Mouse (Mus musculus) spleen, adult 2 months (tissue): ENCODE results near the gene Rnf157. TPM values are rescaled to one million over a fixed set of nuclear protein-coding genes. Genes with fewer than 3 reads are reported as not detected.
"Not testable (repeated sequence)": the region's sequence is repeated elsewhere in the genome, so short reads cannot be mapped to it uniquely, and the experiment has no call there.

Experiments used
- DNase-seq, 2 experiments: peaks; one replicate each; pipeline versions ENCODE4 v3.0.0 to v3.0.0-alpha.2; 2012 to 2021; ENCODE audit warnings: low spot score in 2 of 2, low read depth in 1 of 2
- H3K27ac ChIP-seq: fragments of 200-500 bp; 2 replicates; pipeline ENCODE4 v1.5.1; 2012; ENCODE audit warnings: low read length, inconsistent platforms; ENCODE audit not compliant: insufficient read depth
- H3K27me3 ChIP-seq: fragments of 200-500 bp; 2 replicates; pipeline ENCODE4 v1.6.1; 2012; ENCODE audit warnings: mild to moderate bottlenecking, moderate library complexity, low read length, inconsistent platforms; ENCODE audit not compliant: control insufficient read depth, insufficient read depth
- H3K36me3 ChIP-seq: fragments of 200-500 bp; 2 replicates; pipeline ENCODE4 v1.6.1; 2012; ENCODE audit warnings: mild to moderate bottlenecking, low read length, inconsistent platforms; ENCODE audit not compliant: control insufficient read depth, insufficient read depth
- H3K4me1 ChIP-seq: fragments of 200-500 bp; 2 replicates; pipeline ENCODE4 v1.6.1; 2011; ENCODE audit warnings: inconsistent platforms; ENCODE audit not compliant: control insufficient read depth, insufficient read depth, insufficient read length
- H3K4me3 ChIP-seq: fragments of 200-500 bp; 2 replicates; pipeline ENCODE4 v1.5.1; 2011; ENCODE audit warnings: mild to moderate bottlenecking, inconsistent platforms; ENCODE audit not compliant: insufficient read depth, insufficient read length; ENCODE audit errors: extremely low read depth
- CTCF ChIP-seq: fragments of 200-500 bp; IDR thresholded peaks from 2 replicates; pipeline ENCODE4 v1.5.1; 2011; ENCODE audit warnings: mild to moderate bottlenecking, inconsistent platforms; ENCODE audit not compliant: insufficient read depth, insufficient read length, insufficient replicate concordance; ENCODE audit errors: extremely low read depth
- POLR2A ChIP-seq: fragments of 200-500 bp; IDR thresholded peaks from 2 replicates; pipeline ENCODE4 v1.6.1; 2011; ENCODE audit warnings: low read depth, low read length, inconsistent platforms
- WGBS: fragments of 180-500 bp; shearing (Covaris S2); methylation state at CpG from one replicate; pipeline ENCODE4 v1.1.7; 2018; 5-methylcytosine and 5-hydroxymethylcytosine counted together
- polyA plus RNA-seq: library from polyadenylated mRNA; depleted of rRNA; stranded (reverse); fragments of >200 nt; gene quantifications from 2 replicates; pipeline ENCODE4 v1.2.3, GENCODE M21; 2012

Rnf157 gene
- polyA plus RNA-seq, 1 experiment: 10.7 TPM

DNA sequence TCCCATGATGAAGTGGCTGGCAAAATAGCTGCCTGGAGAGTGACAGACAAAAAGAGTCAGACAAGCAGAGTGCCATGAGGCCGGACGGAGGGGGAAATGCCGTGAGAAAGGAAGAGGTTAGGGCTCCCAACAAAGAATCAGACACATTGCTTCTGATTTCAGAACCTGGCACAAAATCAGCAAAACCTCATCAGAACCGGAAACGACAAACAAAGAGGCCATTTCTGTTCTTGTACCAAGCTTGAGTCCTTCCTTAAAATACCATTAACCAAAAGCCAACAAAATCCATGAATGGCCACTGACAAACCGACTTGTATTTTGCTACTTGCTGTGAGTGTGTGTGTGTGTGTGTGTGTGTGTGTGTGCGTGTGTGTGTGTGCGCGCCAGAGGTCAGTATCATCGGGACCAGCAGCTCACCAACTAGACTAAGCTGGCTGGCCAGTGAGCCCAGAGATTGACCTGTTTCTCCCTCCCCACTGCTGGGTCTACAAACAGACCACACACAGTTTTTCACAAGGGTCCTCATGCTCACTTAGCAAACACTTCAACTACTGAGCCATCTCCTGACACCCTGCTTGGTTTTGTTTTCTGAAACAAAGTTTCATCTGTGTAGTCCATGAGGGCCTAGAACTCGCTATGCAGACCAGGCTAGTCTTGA is 16.4 kb downstream of the Rnf157 start:
- H3K27ac ChIP-seq: no peak overlapping the region
- WGBS: 90% methylated on average over 11 of the region's 11 CpGs

DNA sequence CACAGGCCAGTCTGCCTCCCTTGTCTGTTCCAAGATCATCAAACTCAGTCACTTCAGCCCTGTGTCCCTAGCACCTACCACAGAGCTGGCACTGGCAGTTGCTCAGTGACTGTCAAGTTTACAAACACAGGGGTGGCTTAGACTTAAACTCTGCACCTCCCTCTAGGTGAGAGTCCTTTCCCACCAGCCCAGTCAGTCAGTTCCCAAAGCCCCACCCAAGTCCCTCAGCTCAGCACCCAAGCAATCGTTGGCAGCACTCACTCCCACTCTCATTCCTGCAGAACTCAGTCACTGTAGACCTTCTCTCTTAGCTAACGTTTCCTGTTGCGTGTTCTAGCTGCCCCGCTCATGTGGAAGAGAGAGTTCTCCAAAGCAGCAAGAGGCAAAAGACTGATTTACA is 18.1 kb downstream of the Rnf157 start:
- Histone ChIP-seq H3K27me3 (no peaks in the 10 kb centered on the region), H3K36me3 (peaks cover 14% of the 10 kb centered on the region), H3K4me1 (peaks cover 2% of the 10 kb centered on the region; the same call in 1 of the 2 replicates), H3K27ac (peak overlapping the region; percentile 81), H3K4me3 (peak overlapping the region; percentile 42)
- WGBS: 62% methylated on average over 4 of the region's 4 CpGs
- DNase-seq: no peak
- no peak for TF ChIP-seq POLR2A
- no peak for TF ChIP-seq CTCF

More for the DNA sequence above, 16.4 kb downstream of the Rnf157 start:
- Histone ChIP-seq H3K4me3 (no peak overlapping the region), H3K4me1 (peaks cover 7% of the 10 kb centered on the region; the same call in 1 of the 2 replicates), H3K36me3 (peaks cover 14% of the 10 kb centered on the region), H3K27me3 (no peaks in the 10 kb centered on the region)
- no peak for DNase-seq
- TF ChIP-seq POLR2A (no peak), CTCF (no peak)

DNA sequence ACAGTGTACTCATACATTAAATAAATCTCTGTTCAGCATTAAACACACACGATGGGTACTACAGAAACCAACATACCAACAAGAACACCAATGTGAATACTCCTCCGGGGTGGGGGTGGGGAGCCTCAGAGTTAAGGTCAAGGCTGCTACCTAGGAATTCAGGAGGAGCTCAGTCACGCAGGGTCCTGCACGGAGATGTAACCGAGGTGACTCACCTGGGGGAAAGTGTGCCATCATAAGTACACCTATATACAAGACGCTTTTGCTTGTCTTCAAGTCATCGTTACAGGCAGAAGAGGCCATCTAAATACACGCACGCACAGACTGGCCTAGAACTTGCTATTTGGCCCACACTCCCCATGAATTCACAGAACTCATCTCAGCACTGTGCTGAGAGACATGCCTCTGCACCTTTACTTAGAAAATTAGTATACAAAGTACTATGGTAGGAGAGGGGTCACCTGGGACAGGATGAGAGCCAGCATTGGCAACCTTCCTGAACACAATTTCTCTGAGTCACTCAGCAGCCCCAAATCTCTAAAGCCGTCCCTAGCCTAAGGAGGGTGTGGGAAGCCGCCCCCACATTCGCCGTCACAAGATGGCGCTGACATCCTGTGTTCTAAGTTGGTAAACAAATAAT is 23.9 kb downstream of the Rnf157 start:
- peak in 1 of 2 experiments; percentile 70 for DNase-seq
- Histone ChIP-seq H3K27me3 (no peaks in the 10 kb centered on the region), H3K27ac (peak overlapping the region; percentile 90), H3K36me3 (no peaks in the 10 kb centered on the region), H3K4me1 (peaks cover 2% of the 10 kb centered on the region; the same call in 1 of the 2 replicates), H3K4me3 (no peak overlapping the region; the same call in 1 of the 2 replicates)
- WGBS: 58% methylated on average over 14 of the region's 14 CpGs
- no peak for TF ChIP-seq POLR2A
- TF ChIP-seq CTCF: no peak

DNA sequence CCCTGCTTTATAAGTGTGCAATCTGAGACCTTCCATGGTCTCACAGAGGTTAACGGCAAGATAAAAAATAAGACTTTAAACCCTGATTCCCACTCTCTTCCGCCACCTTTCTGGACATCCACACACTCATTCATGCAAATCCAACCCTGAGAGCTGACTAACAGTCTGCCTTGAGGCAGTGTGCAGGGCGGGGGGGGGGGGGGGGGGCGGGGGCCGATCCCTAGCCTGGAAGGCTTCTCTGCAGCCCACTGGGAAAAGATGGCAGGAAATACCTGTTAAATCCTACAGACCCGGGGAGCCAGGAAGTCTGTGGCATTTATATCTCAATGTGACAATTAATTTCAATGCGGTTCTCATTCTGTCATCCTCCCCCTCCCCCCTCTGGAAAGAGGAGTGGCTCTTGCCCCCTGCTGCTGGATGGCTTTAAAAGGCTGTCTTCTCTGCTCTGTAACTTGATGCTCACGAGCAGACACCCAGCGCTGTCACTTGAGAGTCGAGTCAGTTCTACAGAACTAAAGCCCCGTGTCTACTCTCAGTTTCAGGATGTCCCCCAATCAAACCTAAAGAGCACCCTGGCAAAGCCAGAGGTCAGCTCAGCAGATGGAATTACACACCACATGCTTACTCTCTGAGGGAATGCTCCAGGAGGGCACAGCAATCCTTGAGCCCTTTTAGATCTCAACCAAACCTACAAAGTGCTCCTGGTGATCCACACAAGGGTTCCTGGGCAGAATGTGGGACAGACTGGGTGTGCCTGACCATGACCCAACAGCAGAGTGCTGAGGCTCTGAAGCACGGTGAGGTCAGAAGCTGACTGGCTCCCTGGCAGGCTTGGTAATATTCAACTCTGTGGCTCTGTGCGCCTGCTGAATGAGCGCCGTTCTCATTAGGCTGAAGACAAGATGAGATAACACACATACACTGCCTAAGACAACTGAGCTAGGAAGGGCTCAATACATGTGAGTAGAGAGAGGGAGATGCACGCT is 25.5 kb downstream of the Rnf157 start:
- TF ChIP-seq CTCF (no peak), POLR2A (no peak)
- Histone ChIP-seq H3K4me1 (peaks cover 2% of the 10 kb centered on the region; the same call in 1 of the 2 replicates), H3K36me3 (no peaks in the 10 kb centered on the region), H3K27me3 (no peaks in the 10 kb centered on the region), H3K4me3 (no peak overlapping the region), H3K27ac (no peak overlapping the region; the same call in 1 of the 2 replicates)
- no peak for DNase-seq
- WGBS: 53% methylated on average over 16 of the region's 16 CpGs

DNA sequence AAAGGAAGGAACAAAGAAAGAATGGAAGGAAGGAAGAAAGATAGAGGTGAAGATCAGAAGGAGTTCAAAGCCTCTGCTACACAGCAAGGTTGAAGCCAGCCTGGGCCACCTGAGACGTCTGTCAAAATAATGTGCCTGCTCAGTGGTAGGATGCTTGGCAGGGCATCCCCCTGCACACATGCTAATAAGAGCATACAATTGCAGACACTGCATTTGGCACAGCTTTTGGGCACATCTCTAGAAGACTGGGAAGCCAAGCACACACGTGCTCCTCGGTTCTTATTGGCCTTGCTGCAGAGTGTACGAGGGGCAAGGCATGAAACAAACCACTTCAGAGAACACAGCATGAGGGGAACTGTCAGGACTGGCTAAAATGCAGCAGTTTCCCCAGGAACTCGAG is 26.8 kb downstream of the Rnf157 start:
- WGBS: 77% methylated on average over 5 of the region's 5 CpGs
- no peak overlapping the region for H3K27ac ChIP-seq
- no peaks in the 10 kb centered on the region for H3K27me3 ChIP-seq
- TF ChIP-seq CTCF (no peak), POLR2A (no peak)
- no peaks in the 10 kb centered on the region for H3K36me3 ChIP-seq
- no peak overlapping the region for H3K4me3 ChIP-seq
- peaks cover 2% of the 10 kb centered on the region; the same call in 1 of the 2 replicates for H3K4me1 ChIP-seq
- DNase-seq: no peak

DNA sequence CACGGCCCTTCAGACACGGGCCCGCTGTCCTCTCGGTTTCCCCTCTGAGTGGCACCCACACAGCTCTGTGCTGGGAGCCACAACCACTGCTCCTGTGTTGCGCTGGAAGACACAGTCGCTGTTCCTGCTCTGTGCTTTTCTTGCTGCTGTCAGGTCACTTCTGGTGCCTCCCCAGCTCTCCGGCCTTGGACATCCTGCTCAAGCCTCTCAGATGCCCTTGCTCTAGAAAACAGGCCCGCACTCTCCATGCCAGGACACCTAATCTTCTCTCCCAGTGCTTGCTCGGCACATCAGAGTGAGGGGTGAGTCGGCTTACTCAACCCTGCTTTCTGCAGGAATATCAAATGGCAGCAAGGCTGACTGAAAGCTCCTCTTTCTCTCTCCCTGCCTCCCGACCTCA is 28.7 kb downstream of the Rnf157 start:
- H3K27me3 ChIP-seq: no peaks in the 10 kb centered on the region
- TF ChIP-seq POLR2A: no peak
- TF ChIP-seq CTCF: no peak
- no peak overlapping the region for H3K27ac ChIP-seq
- no peak overlapping the region for H3K4me3 ChIP-seq
- H3K36me3 ChIP-seq: no peaks in the 10 kb centered on the region
- no peak for DNase-seq
- peaks cover 2% of the 10 kb centered on the region; the same call in 1 of the 2 replicates for H3K4me1 ChIP-seq
- WGBS: 94% methylated on average over 11 of the region's 11 CpGs

DNA sequence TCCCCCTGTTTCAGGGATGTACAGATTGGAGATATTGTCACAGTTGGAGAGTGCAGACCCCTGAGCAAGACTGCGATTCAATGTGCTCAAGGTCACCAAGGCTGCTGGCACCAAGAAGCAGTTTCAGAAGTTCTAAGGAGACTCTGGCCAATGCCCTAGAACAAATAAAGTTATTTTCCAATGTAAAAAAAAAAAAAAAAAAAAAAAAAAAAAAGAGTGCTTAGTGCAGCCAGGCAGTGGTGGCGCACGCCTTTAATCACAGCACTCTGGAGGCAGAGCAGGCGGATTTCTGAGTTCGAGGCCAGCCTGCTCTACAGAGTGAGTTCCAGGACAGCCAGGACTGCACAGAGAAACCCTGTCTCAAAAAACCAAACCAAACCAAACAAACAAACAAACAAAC is 29.8 kb downstream of the Rnf157 start:
- 87% methylated on average over 5 of the region's 5 CpGs for WGBS
- not testable (repeated sequence) for H3K4me1 ChIP-seq, H3K4me3 ChIP-seq, H3K27me3 ChIP-seq, H3K27ac ChIP-seq, H3K36me3 ChIP-seq, DNase-seq
